Mouse (Mus musculus) liver, adult 2 months (tissue): ENCODE measurements at regions not wholly inside any gene's neighbourhood (a gene's known extent, or its start where the extent isn't known, plus 50 kb on each side); places are given as distances from the start of the nearest gene placed in this dataset.

Source experiments
- CTCF ChIP-seq: fragments of 200-500 bp; IDR thresholded peaks from 2 replicates; pipeline ENCODE4 v1.5.1; 2011; ENCODE audit warnings: low read depth, low read length, control low read depth
- POLR2A ChIP-seq: fragments of 200-500 bp; IDR thresholded peaks from 2 replicates; pipeline ENCODE4 v1.6.1; 2011; ENCODE audit warnings: low read length, control low read depth; ENCODE audit not compliant: insufficient read depth; ENCODE audit errors: extremely low read depth

DNA sequence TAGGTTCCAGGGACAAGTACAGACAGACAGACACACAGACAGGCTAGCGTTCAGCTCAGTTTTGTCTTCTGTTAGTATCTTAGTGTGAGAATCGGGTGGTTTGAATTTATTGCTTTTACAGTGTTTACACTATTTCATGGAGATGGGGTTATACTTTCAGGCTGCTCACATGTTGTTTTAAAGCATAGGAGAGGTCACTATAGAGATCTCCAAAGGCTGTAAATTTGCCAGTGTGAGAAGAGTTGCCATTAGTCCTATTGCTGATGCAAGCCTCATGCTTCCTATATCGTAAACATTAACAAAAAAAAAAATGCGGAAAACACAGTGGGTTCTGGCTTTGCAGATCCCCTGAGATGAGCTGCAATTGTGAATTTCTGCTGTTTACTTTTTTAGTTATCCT lies 75.5 kb upstream of the Eepd1 start:
- TF ChIP-seq CTCF, result no peak
- TF ChIP-seq POLR2A, result no peak
